Mouse (Mus musculus): ENCODE measurements around the gene Cd300lb.

GRCm38 (mm10) chr11:114876176-114876575 is 58.0 kb downstream of the Cd300lb start:
- no peak; the same call in 1 of the 2 replicates for TF ChIP-seq ZNF384 (IDR thresholded peaks at IDR 0.05; ENCODE audit: low read depth, low read length)
- no peak for TF ChIP-seq HCFC1 (IDR thresholded peaks at IDR 0.05; ENCODE audit: low read depth, low read length)
- TF ChIP-seq NELFE (IDR thresholded peaks at IDR 0.05; ENCODE audit: low read depth, low read length) = no peak
- no peak for TF ChIP-seq SIN3A (IDR thresholded peaks at IDR 0.05; ENCODE audit: low read length)
- TF ChIP-seq POLR2A (IDR thresholded peaks at IDR 0.05; ENCODE audit: low read depth, low read length) = no peak
- no peak for TF ChIP-seq CTCF (conservative IDR thresholded peaks at IDR 0.05 in 1 of 2, IDR thresholded peaks at IDR 0.05 in 1 of 2; ENCODE audit: low read depth in 2 of 2, low read length in 2 of 2)
- TF ChIP-seq ZC3H11A (IDR thresholded peaks at IDR 0.05; ENCODE audit: low read depth, low read length) = no peak
- TF ChIP-seq ETS1 (conservative IDR thresholded peaks at IDR 0.05; ENCODE audit: low read depth, low read length) = no peak
- no peak for TF ChIP-seq GABPA (IDR thresholded peaks at IDR 0.05; ENCODE audit: insufficient replicate concordance, low read depth, low read length)
- no peak for TF ChIP-seq MAFK (IDR thresholded peaks at IDR 0.05; ENCODE audit: insufficient replicate concordance, low read length)
- TF ChIP-seq UBTF (IDR thresholded peaks at IDR 0.05; ENCODE audit: low read depth, low read length) = no peak
- TF ChIP-seq BHLHE40 (IDR thresholded peaks at IDR 0.05; ENCODE audit: low read depth, low read length) = no peak
- no peak for TF ChIP-seq MAZ (IDR thresholded peaks at IDR 0.05; ENCODE audit: low read depth, low read length)
- TF ChIP-seq IRF4 (IDR thresholded peaks at IDR 0.05; ENCODE audit: low read depth, low read length) = no peak

Measured in CH12.LX (cell line).